Mouse (Mus musculus) testis, adult 2 months (tissue): Measurements from ENCODE around the gene Dazap1.

Experiments used
- CTCF ChIP-seq: fragments of 200-500 bp; IDR thresholded peaks from 2 replicates; pipeline ENCODE4 v1.5.1; 2012; ENCODE audit warnings: low read depth, mild to moderate bottlenecking, inconsistent platforms, low read length, moderate library complexity; ENCODE audit not compliant: control insufficient read depth, insufficient read depth, insufficient replicate concordance
- POLR2A ChIP-seq: fragments of 200-500 bp; IDR thresholded peaks from 2 replicates; pipeline ENCODE4 v1.6.1; 2012; ENCODE audit warnings: low read depth, mild to moderate bottlenecking, inconsistent platforms, low read length, moderate library complexity; ENCODE audit not compliant: control insufficient read depth

DNA sequence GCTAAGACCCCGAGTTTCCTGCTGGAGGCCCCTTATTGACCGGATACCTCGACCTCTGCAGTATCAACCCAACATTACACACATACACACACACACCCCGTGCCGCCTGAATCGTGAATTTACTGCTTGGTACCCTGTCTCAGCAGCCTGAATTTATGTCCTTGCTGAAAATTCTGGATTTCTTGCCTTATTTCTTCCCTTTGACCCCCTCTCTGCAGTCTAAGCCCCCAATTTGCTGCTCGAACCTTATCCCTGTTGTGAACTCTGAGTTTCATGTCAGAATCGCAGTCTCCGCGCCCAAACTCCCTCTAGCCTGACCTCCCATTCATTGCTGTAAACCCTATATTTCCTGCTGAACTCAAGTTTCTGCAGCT is 34.1 kb upstream of the Dazap1 start:
- TF ChIP-seq CTCF = no peak
- TF ChIP-seq POLR2A = no peak
